13 mouse cellular contexts compared by ENCODE assay signal in the genomic region with DNA sequence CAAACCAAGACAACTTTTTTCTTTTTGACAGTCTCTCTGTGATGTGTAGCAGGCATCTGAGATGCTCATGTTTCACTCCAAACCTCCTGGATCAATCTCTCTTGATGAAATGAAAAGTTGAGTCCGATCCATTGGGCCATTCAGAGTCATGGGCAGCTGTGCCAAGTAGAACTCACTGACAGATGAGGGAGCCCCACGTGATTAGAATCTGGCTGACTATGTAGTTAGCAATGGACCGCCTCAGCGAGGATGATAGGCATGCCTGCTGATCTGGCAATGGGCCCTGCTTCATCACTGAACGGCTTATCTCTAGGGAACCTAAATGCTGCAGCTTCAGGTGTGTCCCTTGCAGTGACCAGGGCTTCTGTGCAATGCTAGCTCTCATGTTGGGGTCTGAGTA. TPM values are rescaled to one million over a fixed set of nuclear protein-coding genes. Genes with fewer than 3 reads are reported as not detected.
DNase-seq lines count a peak whose midpoint lies in the region; ATAC-seq lines count a peak whose summit lies in the region.
"Had no signal": no experiment of that assay in that cellular context is flagged by ENCODE, and none has a peak within 500 bp of the region (broad histone marks: within the 10 kb centered on the region; RNA-seq: fewer than 3 reads in every experiment).

No protein-coding gene starts in this region.

- H3K36me3 ChIP-seq in forebrain, embryonic 14.5 days (ENCODE audit: control insufficient read depth, insufficient read depth, low read length): no peaks in the 10 kb centered on the region
- H3K36me3 ChIP-seq in forebrain, embryonic 15.5 days: no peaks in the 10 kb centered on the region
- H3K36me3 ChIP-seq in midbrain, embryonic 16.5 days (ENCODE audit: control insufficient read depth, insufficient read depth, low read length): no peaks in the 10 kb centered on the region
- H3K36me3 ChIP-seq: G1E; liver, embryonic 13.5 days; midbrain, embryonic 12.5 days had no signal

- H3K4me3 ChIP-seq in forebrain, embryonic 14.5 days (ENCODE audit: low read depth, low read length): no peak overlapping the region
- H3K4me3 ChIP-seq in forebrain, embryonic 15.5 days: no peak overlapping the region
- no peak overlapping the region for H3K4me3 ChIP-seq in midbrain, embryonic 16.5 days (ENCODE audit: low read depth, low read length)
- H3K4me3 ChIP-seq: gastrocnemius, adult 2 months; heart, adult 2 months; liver, embryonic 13.5 days; midbrain, embryonic 12.5 days had no signal

- DNase-seq in forebrain, embryonic 14.5 days (ENCODE audit: low spot score): peak; percentile 27
- peak; percentile 37 for DNase-seq in left cerebral cortex, postnatal 4 days
- no peak for DNase-seq in left cerebral cortex, adult 11 months (ENCODE audit: low spot score)
- peak; percentile 54 to 68 for DNase-seq in cerebellum, postnatal 10 days
- DNase-seq in layer of hippocampus, postnatal 36 days: peak; percentile 10 to 44
- DNase-seq: liver, embryonic 13.5 days; lung, postnatal 14 days had no signal

- no peak overlapping the region for H3K4me2 ChIP-seq in forebrain, embryonic 14.5 days (ENCODE audit: low read length)
- H3K4me2 ChIP-seq in forebrain, embryonic 15.5 days (replicated peaks): no peak overlapping the region
- no peak overlapping the region for H3K4me2 ChIP-seq in midbrain, embryonic 16.5 days (ENCODE audit: low read length)
- H3K4me2 ChIP-seq: liver, embryonic 13.5 days; midbrain, embryonic 12.5 days had no signal

- no peaks in the 10 kb centered on the region; the same call in 1 of the 2 replicates for H3K4me1 ChIP-seq in forebrain, embryonic 14.5 days (ENCODE audit: control insufficient read depth, insufficient read depth, low read length)
- H3K4me1 ChIP-seq in forebrain, embryonic 15.5 days: peaks cover 11% of the 10 kb centered on the region
- H3K4me1 ChIP-seq in midbrain, embryonic 16.5 days (ENCODE audit: control insufficient read depth, insufficient read depth, low read length): no peaks in the 10 kb centered on the region

- no peak overlapping the region for H3K9ac ChIP-seq in forebrain, embryonic 14.5 days (ENCODE audit: low read length)
- H3K9ac ChIP-seq in forebrain, embryonic 15.5 days (replicated peaks): no peak overlapping the region
- no peak overlapping the region for H3K9ac ChIP-seq in midbrain, embryonic 16.5 days (ENCODE audit: low read depth, low read length)
- H3K9ac ChIP-seq: liver, embryonic 13.5 days; midbrain, embryonic 12.5 days had no signal

- no peak for ATAC-seq in forebrain, embryonic 14.5 days
- no peak for ATAC-seq in forebrain, embryonic 15.5 days (replicated peaks)
- no peak for ATAC-seq in midbrain, embryonic 16.5 days

- no peaks in the 10 kb centered on the region for H3K9me3 ChIP-seq in forebrain, embryonic 14.5 days (replicated peaks; ENCODE audit: control insufficient read depth, low read length)
- H3K9me3 ChIP-seq in forebrain, embryonic 15.5 days: no peaks in the 10 kb centered on the region
- no peaks in the 10 kb centered on the region for H3K9me3 ChIP-seq in midbrain, embryonic 16.5 days (replicated peaks; ENCODE audit: control insufficient read depth, low read length, poor library complexity, severe bottlenecking)
- H3K9me3 ChIP-seq: liver, embryonic 13.5 days; midbrain, embryonic 12.5 days had no signal

- H3K27ac ChIP-seq in forebrain, embryonic 14.5 days (ENCODE audit: low read depth, low read length): no peak overlapping the region
- no peak overlapping the region for H3K27ac ChIP-seq in forebrain, embryonic 15.5 days (replicated peaks)
- H3K27ac ChIP-seq in midbrain, embryonic 16.5 days (ENCODE audit: low read length): no peak overlapping the region
- H3K27ac ChIP-seq: gastrocnemius, adult 2 months; heart, adult 2 months; liver, embryonic 13.5 days; midbrain, embryonic 12.5 days had no signal

- intact Hi-C loops in left cerebral cortex, postnatal 4 days (cut with DNase I): loop anchor here (10.0 kb wide), 3 partner anchors 169 to 201 kb away; partner anchors contain the start of gene Iyd

- 69% methylated on average over 5 of the region's 5 CpGs for WGBS in forebrain, embryonic 14.5 days
- WGBS in forebrain, embryonic 15.5 days: 72% methylated on average over 5 of the region's 5 CpGs
- 84% methylated on average over 5 of the region's 5 CpGs for WGBS in midbrain, embryonic 16.5 days

- no peaks in the 10 kb centered on the region for H3K27me3 ChIP-seq in forebrain, embryonic 14.5 days (replicated peaks; ENCODE audit: control insufficient read depth, insufficient read depth, low read length)
- no peaks in the 10 kb centered on the region for H3K27me3 ChIP-seq in forebrain, embryonic 15.5 days
- no peaks in the 10 kb centered on the region for H3K27me3 ChIP-seq in midbrain, embryonic 16.5 days (ENCODE audit: control insufficient read depth, insufficient read depth, low read depth, low read length)

RNA-seq across cellular contexts. Expression of gene Plekhg1, which starts 3.7 kb away (rescaled TPM):
- 3.1 and 4.4 TPM in 2 replicates for polyA plus RNA-seq in forebrain, embryonic 14.5 days (2014; fragmentation: Nextera tagmentation; extraction: Ambion mirVana)
- 4.4 and 4.6 TPM in 2 replicates for polyA plus RNA-seq in forebrain, embryonic 15.5 days (2015; fragmentation: Nextera tagmentation; extraction: Ambion mirVana)
- 10 to 100 TPM; 13.2 to 16.0 TPM for total RNA-seq in left cerebral cortex, postnatal 4 days (2021)
- 10 to 100 TPM; 17.7 to 20.2 TPM for total RNA-seq in layer of hippocampus, postnatal 36 days (2021)
- 7.8 and 8.1 TPM in 2 replicates for polyA plus RNA-seq in midbrain, embryonic 16.5 days (2015; fragmentation: Nextera tagmentation; extraction: Ambion mirVana)
